Mouse (Mus musculus) telencephalon, adult 2 months (tissue): Measurements from ENCODE around the gene Nle1.
"Not testable (repeated sequence)": the region's sequence is repeated elsewhere in the genome, so short reads cannot be mapped to it uniquely, and the experiment has no call there.

ENCODE experiments used
- DNase-seq: peaks from one replicate; pipeline ENCODE4 v3.0.0-alpha.2; 2011; ENCODE audit warnings: low read depth, low spot score

Gene Nle1

DNA sequence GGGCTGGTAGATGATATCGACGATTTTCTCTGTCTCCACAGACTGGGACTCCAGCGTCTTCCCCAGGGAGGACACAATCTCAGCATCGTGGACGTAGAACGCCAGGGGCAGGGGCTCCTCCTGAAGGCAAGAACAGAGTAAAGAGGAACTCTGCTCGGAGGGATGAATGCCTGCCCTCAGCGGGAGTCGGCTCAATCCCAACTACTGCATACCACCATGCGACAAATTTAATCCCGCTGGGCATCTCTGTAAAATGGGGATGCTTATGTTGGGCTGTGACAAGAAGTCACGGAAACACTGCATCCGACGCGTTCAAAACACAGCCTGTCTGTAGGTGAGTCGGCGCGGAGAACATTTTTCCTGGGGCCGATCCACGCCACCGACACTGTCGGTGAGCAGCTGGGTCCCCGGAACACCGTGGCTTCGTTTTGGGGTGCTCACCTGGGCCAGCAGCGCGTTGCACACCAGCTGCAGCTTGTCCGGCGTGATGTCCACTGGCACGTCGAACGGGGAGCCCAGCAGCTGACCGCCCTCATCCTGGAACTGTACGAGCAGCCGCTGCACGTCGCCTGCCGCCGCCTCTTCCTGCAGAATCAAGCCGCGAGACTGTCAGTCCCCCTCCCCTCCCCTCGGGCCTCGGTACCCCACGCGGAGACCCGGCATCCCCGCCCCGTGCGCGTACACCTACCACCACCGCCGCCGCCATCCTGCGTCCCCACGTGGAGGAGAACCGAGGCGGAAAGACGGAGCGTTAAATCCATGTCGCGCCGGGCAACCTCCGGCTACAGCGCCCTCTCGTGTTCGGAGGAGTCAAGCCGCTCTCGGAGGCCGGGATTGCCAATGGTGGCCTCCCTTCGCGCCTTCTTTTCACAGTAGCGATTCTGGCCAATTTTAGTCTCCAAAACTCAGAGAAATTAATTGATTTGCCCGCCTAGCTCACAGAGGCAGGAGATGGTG, at the start of gene Nle1:
Nle1 (minus strand) TSS at position 761 of the 957 bp plus-strand sequence.
- peak; percentile 72 for DNase-seq

GRCm38 (mm10) chr11:82956925-82957324, 48.7 kb upstream of the Nle1 start:
- DNase-seq: no peak

- no peak for DNase-seq
Observed at GRCm38 (mm10) chr11:82954631-82955030, 46.4 kb upstream of the Nle1 start.

DNA sequence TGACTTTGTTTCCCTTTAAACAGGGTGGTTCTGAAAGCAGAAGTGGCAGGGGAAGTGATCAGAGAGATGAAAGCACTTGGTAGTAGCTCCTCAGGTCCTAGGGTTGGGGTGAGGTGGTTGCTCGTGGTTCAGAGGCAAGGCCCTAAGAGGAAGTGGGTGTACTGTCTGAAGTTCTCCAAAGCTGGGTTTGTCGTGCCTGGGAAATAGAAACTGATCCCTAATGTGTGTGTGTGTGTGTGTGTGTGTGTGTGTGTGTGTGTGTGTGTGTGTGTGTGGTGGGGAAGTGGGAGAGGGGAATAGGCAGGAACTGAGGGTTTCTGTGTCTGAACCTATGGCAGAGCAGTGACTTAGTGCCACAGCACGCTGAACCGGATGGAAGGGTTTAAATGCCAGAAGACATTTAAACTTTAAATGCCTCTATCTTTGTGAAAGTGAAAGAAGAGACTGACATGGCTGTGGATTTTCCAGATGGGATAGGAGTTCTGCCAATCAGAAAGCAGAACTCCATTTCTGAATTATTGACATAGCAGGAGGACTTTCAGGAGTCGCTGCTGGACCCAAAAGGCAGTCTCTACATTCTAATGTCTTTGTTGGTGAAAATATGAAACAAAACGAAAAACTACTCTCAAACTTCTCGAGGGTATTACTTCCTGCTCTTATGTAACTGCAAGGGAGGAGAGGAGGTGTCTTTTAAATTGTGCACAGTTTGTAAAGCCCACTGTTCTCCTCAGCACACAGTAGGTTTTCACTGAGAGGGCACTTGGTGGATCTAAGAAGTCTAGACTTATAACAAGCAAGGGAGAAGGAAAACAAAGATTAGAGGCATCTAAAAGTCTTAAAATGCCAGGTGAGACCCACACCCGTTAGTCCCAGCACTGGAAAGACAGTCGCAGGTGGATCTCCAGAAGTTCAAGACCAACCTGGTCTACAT, 44.7 kb upstream of the Nle1 start:
- no peak for DNase-seq

- DNase-seq: no peak
Observed at GRCm38 (mm10) chr11:82951865-82952611, 43.8 kb upstream of the Nle1 start.

DNA sequence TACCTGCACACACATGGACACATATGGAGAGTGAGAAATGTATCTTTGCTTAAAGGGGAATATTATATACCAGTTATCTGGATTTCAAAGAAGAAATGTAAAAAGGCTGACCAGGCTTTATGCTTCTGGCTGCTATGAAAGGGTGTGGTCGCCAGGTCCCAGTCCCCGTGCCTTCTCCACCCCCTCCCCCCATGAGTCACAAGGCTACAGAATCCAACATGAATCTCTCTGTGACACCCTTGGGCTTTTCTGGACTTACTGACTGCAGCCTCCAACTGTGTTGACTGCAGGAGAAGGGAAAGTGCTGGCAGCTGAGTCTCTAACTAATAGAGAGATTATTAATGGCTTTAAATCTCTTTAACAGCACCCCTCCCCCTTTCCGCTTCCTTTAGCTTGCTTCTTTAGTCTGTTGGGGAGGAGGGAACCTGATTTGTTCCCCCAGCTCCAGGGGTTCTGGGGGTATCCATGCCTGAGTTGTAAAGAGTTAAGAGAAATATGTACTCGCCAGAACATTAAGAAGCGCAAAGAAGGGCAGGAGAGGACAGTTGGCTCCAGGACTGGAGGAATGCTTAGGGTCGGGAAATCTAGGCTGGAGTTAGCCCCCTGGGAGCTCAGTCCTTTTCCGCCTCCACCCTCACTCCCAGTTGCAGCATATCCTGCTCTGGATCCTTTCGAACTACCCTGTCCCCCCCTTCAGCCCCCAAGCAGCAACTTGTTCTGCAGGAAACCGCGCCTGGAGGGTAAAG, 42.7 kb upstream of the Nle1 start, which contains the start of gene Slfn5:
Slfn5 (plus strand) TSS at position 614 of the 746 bp plus-strand sequence.
- no peak for DNase-seq

DNA sequence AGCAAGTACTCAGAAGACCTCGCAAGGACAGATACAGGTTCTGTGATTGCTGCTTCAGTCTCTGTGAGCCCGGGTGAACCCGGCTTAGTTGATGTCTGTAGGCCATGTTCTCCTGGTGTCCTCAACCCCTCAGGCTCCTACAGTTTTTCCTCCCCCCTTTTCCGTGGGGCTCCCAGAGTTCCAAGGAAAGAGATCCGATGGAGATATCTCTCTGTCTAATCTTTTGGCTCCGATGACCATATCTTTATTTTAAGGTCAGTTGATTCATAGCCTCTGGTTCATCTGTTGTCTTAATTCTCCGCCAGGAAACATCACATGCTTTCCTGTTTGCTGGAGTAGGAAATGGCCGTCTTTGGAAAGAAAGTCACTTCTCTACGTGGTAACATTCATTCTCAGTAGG, 40.8 kb upstream of the Nle1 start:
- DNase-seq: no peak

GRCm38 (mm10) chr11:82947457-82947856, 39.2 kb upstream of the Nle1 start:
- no peak for DNase-seq

- no peak for DNase-seq
Observed at GRCm38 (mm10) chr11:82945636-82946035, 37.4 kb upstream of the Nle1 start.

DNA sequence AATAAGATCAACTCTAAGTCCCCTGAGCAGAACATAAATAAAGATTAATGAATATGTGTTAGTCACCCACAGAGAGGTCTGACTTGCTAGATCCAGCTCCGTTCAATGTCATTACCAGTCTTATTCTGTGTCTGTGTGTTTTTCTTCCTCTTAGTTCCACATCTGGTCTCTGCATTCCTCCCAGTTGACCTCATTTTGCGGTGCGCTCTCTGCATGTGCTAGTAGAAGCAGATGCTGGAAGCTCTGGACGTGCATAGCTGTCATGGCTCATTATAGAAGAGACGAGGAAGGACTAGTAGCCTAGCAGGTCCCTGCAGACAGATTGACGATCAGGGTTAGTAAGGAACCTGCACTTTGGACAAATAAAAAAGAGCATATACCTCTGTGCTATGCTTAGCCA, 35.1 kb upstream of the Nle1 start:
- DNase-seq: no peak

- DNase-seq: no peak
Observed at GRCm38 (mm10) chr11:82933186-82933585, 25.0 kb upstream of the Nle1 start.

DNA sequence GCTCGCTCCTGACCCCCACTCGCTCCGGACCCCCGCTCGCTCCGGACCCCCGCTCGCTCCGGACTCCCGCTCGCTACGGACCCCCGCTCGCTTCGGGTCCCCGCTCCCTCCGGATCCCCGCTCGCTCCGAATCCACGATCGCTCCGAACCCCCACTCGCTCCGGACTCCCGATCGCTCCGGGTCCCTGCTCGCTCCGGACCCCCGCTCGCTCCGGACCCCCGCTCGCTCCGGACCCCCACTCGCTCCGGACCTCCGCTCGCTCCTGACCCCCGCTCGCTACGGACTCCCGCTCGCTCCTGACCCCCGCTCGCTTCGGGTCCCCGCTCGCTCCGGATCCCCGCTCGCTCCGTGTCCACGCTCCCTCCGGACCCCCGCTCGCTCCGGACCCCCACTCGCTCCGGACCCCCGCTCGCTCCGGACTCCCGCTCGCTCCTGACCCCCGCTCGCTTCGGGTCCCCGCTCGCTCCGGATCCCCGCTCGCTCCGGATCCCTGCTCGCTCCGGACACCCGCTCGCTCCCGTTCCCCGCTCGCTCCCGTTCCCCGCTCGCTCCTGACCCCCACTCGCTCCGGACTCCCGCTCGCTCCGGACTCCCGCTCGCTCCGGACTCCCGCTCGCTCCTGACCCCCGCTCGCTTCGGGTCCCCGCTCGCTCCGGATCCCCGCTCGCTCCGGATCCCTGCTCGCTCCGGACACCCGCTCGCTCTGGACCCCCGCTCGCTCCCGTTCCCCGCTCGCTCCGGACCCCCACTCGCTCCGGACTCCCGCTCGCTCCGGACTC, 23.6 kb upstream of the Nle1 start:
- DNase-seq: not testable (repeated sequence)

DNA sequence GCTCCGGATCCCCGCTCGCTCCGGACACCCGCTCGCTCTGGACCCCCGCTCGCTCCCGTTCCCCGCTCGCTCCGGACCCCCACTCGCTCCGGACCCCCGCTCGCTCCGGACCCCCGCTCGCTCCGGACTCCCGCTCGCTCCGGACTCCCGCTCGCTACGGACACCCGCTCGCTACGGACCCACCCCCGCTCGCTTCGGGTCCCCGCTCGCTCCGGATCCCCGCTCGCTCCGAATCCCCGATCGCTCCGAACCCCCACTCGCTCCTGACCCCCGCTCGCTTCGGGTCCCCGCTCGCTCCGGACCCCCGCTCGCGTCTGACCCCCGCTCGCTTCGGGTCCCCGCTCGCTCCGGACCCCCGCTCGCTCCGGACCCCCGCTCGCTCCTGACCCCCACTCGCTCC, 22.9 kb upstream of the Nle1 start:
- DNase-seq: not testable (repeated sequence)

GRCm38 (mm10) chr11:82930391-82930955, 22.3 kb upstream of the Nle1 start:
- DNase-seq: not testable (repeated sequence)

- no peak for DNase-seq
Observed at GRCm38 (mm10) chr11:82929633-82929950, 21.4 kb upstream of the Nle1 start.

DNA sequence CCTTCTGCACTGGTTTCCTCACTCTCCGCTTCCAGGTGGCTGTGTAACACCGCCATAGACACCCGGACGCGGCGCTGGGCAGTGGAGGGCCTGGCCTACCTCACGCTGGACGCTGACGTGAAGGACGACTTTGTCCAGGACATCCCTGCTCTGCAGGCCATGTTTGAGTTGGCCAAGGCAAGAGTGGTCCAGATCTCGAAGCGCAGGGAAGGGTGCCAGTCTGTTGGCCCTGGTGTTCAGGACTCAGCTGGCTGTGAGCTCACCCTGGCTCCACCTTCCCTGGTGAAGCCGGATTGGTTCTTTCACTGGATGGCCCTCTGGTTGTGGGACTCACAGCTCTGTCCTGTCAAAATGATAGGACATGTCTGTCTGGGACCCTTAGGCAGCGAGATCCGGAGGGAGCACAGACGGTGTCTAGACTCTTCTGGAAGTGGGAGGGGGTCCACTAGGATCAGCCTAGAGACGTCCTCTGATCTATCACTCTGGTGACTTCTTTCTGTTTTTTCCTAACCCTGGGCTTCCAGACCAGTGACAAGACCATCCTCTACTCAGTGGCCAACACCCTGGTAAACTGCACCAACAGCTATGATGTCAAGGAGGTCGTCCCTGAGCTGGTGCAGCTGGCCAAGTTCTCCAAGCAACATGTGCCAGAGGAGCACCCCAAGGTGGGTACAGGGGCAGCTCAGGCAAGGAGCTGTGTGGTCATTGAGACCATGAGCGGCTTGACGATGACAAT, 20.9 kb upstream of the Nle1 start:
- no peak for DNase-seq

GRCm38 (mm10) chr11:82923910-82924309, 15.7 kb upstream of the Nle1 start:
- DNase-seq: not testable (repeated sequence)

- DNase-seq: no peak
Observed at GRCm38 (mm10) chr11:82921691-82922090, 13.5 kb upstream of the Nle1 start.

- no peak for DNase-seq
Observed at GRCm38 (mm10) chr11:82920768-82921167, 12.6 kb upstream of the Nle1 start.
